In genomic region chr12:84361555-84362489, GRCm38 (mm10) we compare ENCODE assay signal across 8 mouse cellular contexts. TPM values are rescaled to one million over a fixed set of nuclear protein-coding genes. Genes with fewer than 3 reads are reported as not detected.
DNase-seq lines count a peak whose midpoint lies in the region; ATAC-seq lines count a peak whose summit lies in the region.

Gene Coq6, plus strand, starts transcription at chr12:84361657.
Gene Fam161b, minus strand, starts transcription at chr12:84361833.

- ATAC-seq in hindbrain, embryonic 16.5 days = peak; percentile 100

- H3K27ac ChIP-seq in hindbrain, embryonic 16.5 days (ENCODE audit: low read depth, low read length) = peak within 1 kb of the TSS; percentile 80
- H3K27ac ChIP-seq in macrophage = no peak within 1 kb of the TSS

- peaks cover 44% of the 10 kb centered on the region for H3K79me2 ChIP-seq in macrophage (ENCODE audit: inconsistent target)

- peak within 1 kb of the TSS; percentile 99 for H3K4me3 ChIP-seq in hindbrain, embryonic 16.5 days (ENCODE audit: low read length)
- peak within 1 kb of the TSS; percentile 96 for H3K4me3 ChIP-seq in macrophage (ENCODE audit: inconsistent target)

- WGBS in hindbrain, embryonic 16.5 days = under 1% methylated on average over 51 of the region's 51 CpGs
- WGBS in macrophage (ENCODE audit: missing documents) = under 1% methylated on average over 51 of the region's 51 CpGs

- peak; percentile 86 for DNase-seq in WW6 (ENCODE audit: low read depth, low spot score)
- DNase-seq in cerebellum, postnatal 4 days (ENCODE audit: low spot score in 2 of 2) = peak; percentile 81 to 90
- DNase-seq in gastrocnemius, adult 18-20 months (ENCODE audit: low spot score) = peak; percentile 96
- DNase-seq in left cerebral cortex, adult 18-20 months (ENCODE audit: low spot score in 2 of 2) = peak; percentile 95 to 96
- DNase-seq in right cerebral cortex, adult 18-20 months = peak; percentile 98
- DNase-seq in urinary bladder, postnatal 10 days (ENCODE audit: low spot score) = peak; percentile 69

- peak within 1 kb of the TSS; percentile 88 for H3K4me2 ChIP-seq in hindbrain, embryonic 16.5 days (ENCODE audit: low read length)

- H3K9ac ChIP-seq in hindbrain, embryonic 16.5 days (ENCODE audit: low read depth, low read length) = peak within 1 kb of the TSS; percentile 90

- no peaks in the 10 kb centered on the region for H3K9me3 ChIP-seq in hindbrain, embryonic 16.5 days (ENCODE audit: control insufficient read depth, low read length)

- H3K36me3 ChIP-seq in hindbrain, embryonic 16.5 days (ENCODE audit: control insufficient read depth, insufficient read depth, low read length) = peaks cover 6% of the 10 kb centered on the region; the same call in 1 of the 2 replicates
- no peaks in the 10 kb centered on the region for H3K36me3 ChIP-seq in macrophage (ENCODE audit: inconsistent target)

- H3K27me3 ChIP-seq in hindbrain, embryonic 16.5 days (replicated peaks; ENCODE audit: control insufficient read depth, insufficient read depth, low read length) = no peaks in the 10 kb centered on the region

- peaks cover 19% of the 10 kb centered on the region for H3K4me1 ChIP-seq in hindbrain, embryonic 16.5 days (ENCODE audit: control insufficient read depth, insufficient read depth, low read depth, low read length)

RNA-seq across cellular contexts. Expression of gene Coq6, which starts in this region (rescaled TPM):
- 10 to 100 TPM; 20.4 to 25.4 TPM for total RNA-seq in gastrocnemius, adult 18-20 months (2021)
- polyA plus RNA-seq in hindbrain, embryonic 16.5 days (2015; fragmentation: Nextera tagmentation; extraction: Ambion mirVana) = 45.4 and 48.2 TPM in 2 replicates
- total RNA-seq in left cerebral cortex, adult 18-20 months (2021) = 10 to 100 TPM; 26.0 to 26.8 TPM
- total RNA-seq in macrophage (2018; cell fraction: chromatin; rRNA removed) = 10 to 100 TPM in 15 of 26 experiments, 1 to 10 TPM in 11; 2.1 to 33.8 (median 14.0) TPM
- total RNA-seq in macrophage (2018; cell fraction: cytosol; rRNA removed) = 1 to 10 TPM; 4.2 to 7.4 (median 5.9) TPM
- total RNA-seq in macrophage (2018; cell fraction: nucleus; rRNA removed) = 10 to 100 TPM in 9 of 26 experiments, 1 to 10 TPM in 17; 2.5 to 20.4 (median 8.6) TPM
- 3.2 to 10.7 TPM (median 7.0 TPM) in 3 replicates for polyA plus RNA-seq in macrophage (2018)

RNA-seq across cellular contexts. Expression of gene Fam161b, which starts in this region (rescaled TPM):
- 1 to 10 TPM in 1 of 2 experiments, under 1 TPM in 1; 1.00 to 1.1 TPM for total RNA-seq in gastrocnemius, adult 18-20 months (2021)
- polyA plus RNA-seq in hindbrain, embryonic 16.5 days (2015; fragmentation: Nextera tagmentation; extraction: Ambion mirVana) = 17.5 and 19.2 TPM in 2 replicates
- total RNA-seq in left cerebral cortex, adult 18-20 months (2021) = 10 to 100 TPM; 11.9 to 14.8 TPM
- total RNA-seq in macrophage (2018; cell fraction: chromatin; rRNA removed) = 1 to 10 TPM in 13 of 26 experiments, under 1 TPM in 6, not detected in 7; 0.26 to 4.1 (median 1.7) TPM
- under 1 TPM; 0.05 to 0.96 (median 0.38) TPM for total RNA-seq in macrophage (2018; cell fraction: cytosol; rRNA removed)
- total RNA-seq in macrophage (2018; cell fraction: nucleus; rRNA removed) = 1 to 10 TPM in 10 of 26 experiments, under 1 TPM in 12, not detected in 4; 0.12 to 2.5 (median 0.78) TPM
- polyA plus RNA-seq in macrophage (2018) = 0.44 to 0.59 TPM (median 0.54 TPM) in 3 replicates

Comparison
In these comparisons a context has a peak if more than half of its experiments do, and no peak if none do; other contexts are left out.
1. RNA of gene Fam161b (total RNA-seq): 11.9 to 14.8 TPM in left cerebral cortex, adult 18-20 months; 1.00 to 1.1 TPM in gastrocnemius, adult 18-20 months; every median in the first group is over 4 times any median in the second.
2. RNA of gene Fam161b (polyA plus RNA-seq): 17.5 to 19.2 TPM in hindbrain, embryonic 16.5 days; 0.44 to 0.59 TPM in macrophage; every median in the first group is over 10 times any median in the second.
3. Peak in every context shown above with its lines, with median percentiles within 50 percentile points of each other: DNase-seq.